Mouse (Mus musculus) midbrain, postnatal 0 days (tissue): ENCODE results near the gene Tspyl1. TPM values are rescaled to one million over a fixed set of nuclear protein-coding genes. Genes with fewer than 3 reads are reported as not detected.
A peak's percentile ranks its signal among the peaks of the same experiment; 100 is the strongest.

ENCODE experiments used
- ATAC-seq: fragments of 200-750 bp; cut with Nextera tagmentation; 2 replicates; pipeline ENCODE4 v1.8.0; 2017; ENCODE audit warnings: moderate number of reproducible peaks, mild to moderate bottlenecking, moderate TSS enrichment, moderate library complexity; ENCODE audit not compliant: low FRiP score
- DNase-seq: peaks from one replicate; pipeline ENCODE4 v3.0.0-alpha.2; 2015; ENCODE audit warnings: low spot score
- H3K27ac ChIP-seq: fragments of 300-500 bp; sonication (generic); 2 replicates; pipeline ENCODE4 v1.5.1; 2014; ENCODE audit warnings: low read depth, mild to moderate bottlenecking, low read length, mixed read lengths
- H3K27me3 ChIP-seq: fragments of 300-500 bp; sonication (generic); 2 replicates; pipeline ENCODE4 v1.6.1; 2014; ENCODE audit warnings: low read length, control low read depth, mixed read lengths; ENCODE audit not compliant: insufficient read depth
- H3K36me3 ChIP-seq: fragments of 300-500 bp; sonication (generic); 2 replicates; pipeline ENCODE4 v1.6.1; 2014; ENCODE audit warnings: low read length, control low read depth, mixed read lengths; ENCODE audit not compliant: insufficient read depth
- H3K4me1 ChIP-seq: fragments of 300-500 bp; sonication (generic); 2 replicates; pipeline ENCODE4 v1.6.1; 2014; ENCODE audit warnings: mild to moderate bottlenecking, control low read depth, antibody characterized with exemption, low read length, mixed read lengths; ENCODE audit not compliant: insufficient read depth
- H3K4me2 ChIP-seq: fragments of 300-500 bp; sonication (generic); 2 replicates; pipeline ENCODE4 v1.6.1; 2014; ENCODE audit warnings: low read depth, mild to moderate bottlenecking, low read length, mixed read lengths; ENCODE audit not compliant: poor library complexity, severe bottlenecking
- H3K4me3 ChIP-seq: fragments of 300-500 bp; sonication (generic); 2 replicates; pipeline ENCODE4 v1.5.1; 2014; ENCODE audit warnings: low read depth, mild to moderate bottlenecking, low read length, moderate library complexity
- H3K9ac ChIP-seq: fragments of 300-500 bp; sonication (generic); replicated peaks from 2 replicates; pipeline ENCODE4 v1.6.1; 2014; ENCODE audit warnings: mild to moderate bottlenecking, low read length, moderate library complexity, mixed read lengths; ENCODE audit not compliant: poor library complexity, severe bottlenecking
- H3K9me3 ChIP-seq: fragments of 300-500 bp; sonication (generic); 2 replicates; pipeline ENCODE4 v1.6.1; 2016; ENCODE audit warnings: low read length, control low read depth
- CTCF ChIP-seq: IDR thresholded peaks from 2 replicates; pipeline ENCODE4 v1.5.1; 2016; ENCODE audit warnings: antibody characterized with exemption, mild to moderate bottlenecking
- WGBS: fragments of 180-500 bp; shearing (Covaris S2); extraction: QIAGEN DNeasy Blood & Tissue Kit; methylation state at CpG from one replicate; pipeline ENCODE4 v1.1.7; 2014; 5-methylcytosine and 5-hydroxymethylcytosine counted together
- polyA plus RNA-seq: library from polyadenylated mRNA; unstranded; fragments of >200 nt; fragmentation: Nextera tagmentation; extraction: Ambion mirVana; gene quantifications from 2 replicates; pipeline ENCODE4 v1.2.1, GENCODE M21; 2015
- total RNA-seq: library from RNA; depleted of rRNA; stranded (reverse); fragments of >200 nt; gene quantifications from 2 replicates; pipeline ENCODE4 v1.2.3, GENCODE M21; 2014

The Tspyl1 gene
- total and polyA plus RNA-seq, 2 experiments from 2014 or later, result 94.2 to 139 TPM

DNA sequence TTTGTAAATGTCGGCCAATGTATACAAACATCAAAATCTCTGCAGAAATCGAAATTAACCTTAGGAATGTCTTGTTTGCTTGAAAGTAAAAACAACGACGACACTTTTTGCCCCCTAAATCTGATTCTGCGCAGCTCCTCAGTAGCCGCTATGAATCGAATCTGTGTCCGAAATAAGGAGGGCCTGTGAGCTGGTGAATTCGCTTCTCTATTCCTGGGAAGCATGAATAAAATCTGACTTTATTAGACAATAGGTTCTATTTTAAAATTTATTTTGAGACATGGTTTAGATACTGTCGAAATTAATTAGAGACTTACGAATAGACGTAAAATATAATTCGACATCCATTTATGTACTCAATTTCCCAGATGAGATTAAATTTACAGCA is 14.9 kb downstream of the Tspyl1 start:
- Histone ChIP-seq H3K27ac (peak overlapping the region; percentile 100), H3K9me3 (no peaks in the 10 kb centered on the region), H3K4me2 (peak overlapping the region; percentile 96), H3K9ac (peak overlapping the region; percentile 74), H3K4me1 (peaks cover 4% of the 10 kb centered on the region; the same call in 1 of the 2 replicates), H3K36me3 (no peaks in the 10 kb centered on the region), H3K27me3 (no peaks in the 10 kb centered on the region), H3K4me3 (peak overlapping the region; percentile 71)
- 3% methylated on average over 13 of the region's 13 CpGs for WGBS
- ATAC-seq (peak; percentile 29), DNase-seq (peak; percentile 23)
- TF ChIP-seq CTCF, result no peak

DNA sequence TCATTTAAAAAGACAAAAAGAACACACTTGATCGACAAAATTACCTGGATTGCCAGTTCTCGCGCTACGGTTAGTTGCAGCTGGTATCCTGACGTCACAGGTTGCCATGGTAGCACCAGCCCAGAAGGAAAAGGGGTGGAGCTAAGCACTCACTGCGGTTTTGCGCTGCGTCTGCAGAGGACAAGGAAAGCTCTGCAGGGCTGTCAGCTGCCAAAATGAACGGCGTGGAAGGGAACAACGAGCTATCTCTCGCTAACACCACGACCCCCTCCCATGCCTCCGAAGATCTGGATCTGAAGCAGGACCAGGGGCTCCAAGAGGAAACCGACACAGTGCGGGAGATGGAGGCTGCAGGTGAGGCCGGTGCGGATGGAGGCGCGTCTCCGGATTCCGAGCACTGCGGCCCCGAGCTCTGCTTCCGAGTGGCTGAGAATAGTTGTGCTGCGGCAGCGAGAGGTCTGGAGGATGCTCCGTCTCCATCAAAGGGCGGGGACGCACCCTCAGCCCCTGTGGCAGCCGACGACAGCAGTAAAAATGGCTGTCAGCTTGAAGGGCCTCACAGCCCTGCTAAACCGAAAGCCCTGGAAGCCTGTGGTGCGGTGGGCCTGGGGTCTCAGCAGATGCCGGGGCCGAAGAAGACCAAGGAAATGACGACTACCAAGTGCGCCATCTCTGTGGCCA is 15.4 kb downstream of the Tspyl1 start, which contains the start of gene Tspyl4:
Tspyl4 (plus strand) TSS at position 144 of the 681 bp plus-strand sequence.
- Histone ChIP-seq H3K9me3 (no peaks in the 10 kb centered on the region), H3K4me2 (peak within 1 kb of the TSS; percentile 96), H3K27ac (peak within 1 kb of the TSS; percentile 100), H3K4me1 (peaks cover 4% of the 10 kb centered on the region; the same call in 1 of the 2 replicates), H3K36me3 (no peaks in the 10 kb centered on the region; the same call in 1 of the 2 replicates), H3K9ac (peak within 1 kb of the TSS; percentile 95), H3K4me3 (peak within 1 kb of the TSS; percentile 71), H3K27me3 (no peaks in the 10 kb centered on the region)
- TF ChIP-seq CTCF, result no peak
- DNase-seq (peak; percentile 99), ATAC-seq (peak; percentile 98)
- WGBS, result under 1% methylated on average over 38 of the region's 38 CpGs

DNA sequence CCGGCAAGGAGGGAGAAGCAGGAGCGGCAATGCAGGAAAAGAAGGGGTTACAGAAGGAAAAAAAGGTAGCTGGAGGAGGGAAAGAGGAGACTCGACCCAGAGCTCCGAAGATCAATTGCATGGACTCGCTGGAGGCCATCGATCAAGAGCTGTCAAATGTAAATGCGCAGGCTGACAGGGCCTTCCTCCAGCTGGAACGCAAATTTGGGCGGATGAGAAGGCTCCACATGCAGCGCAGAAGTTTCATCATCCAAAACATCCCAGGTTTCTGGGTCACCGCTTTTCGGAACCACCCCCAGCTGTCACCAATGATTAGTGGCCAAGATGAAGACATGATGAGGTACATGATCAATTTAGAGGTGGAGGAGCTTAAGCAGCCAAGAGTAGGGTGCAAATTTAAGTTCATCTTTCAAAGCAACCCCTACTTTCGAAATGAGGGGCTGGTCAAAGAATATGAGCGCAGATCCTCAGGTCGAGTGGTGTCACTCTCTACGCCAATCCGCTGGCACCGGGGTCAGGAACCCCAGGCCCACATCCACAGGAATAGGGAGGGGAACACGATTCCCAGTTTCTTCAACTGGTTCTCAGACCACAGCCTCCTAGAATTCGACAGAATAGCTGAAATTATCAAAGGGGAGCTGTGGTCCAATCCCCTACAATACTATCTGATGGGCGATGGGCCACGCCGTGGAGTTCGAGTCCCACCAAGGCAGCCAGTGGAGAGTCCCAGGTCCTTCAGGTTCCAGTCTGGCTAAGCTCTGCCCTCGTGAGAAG is 16.2 kb downstream of the Tspyl1 start:
- Histone ChIP-seq H3K4me2 (peak overlapping the region; percentile 96), H3K4me3 (peak overlapping the region; percentile 71), H3K9ac (peak overlapping the region; percentile 95), H3K27ac (peak overlapping the region; percentile 100), H3K36me3 (peaks cover 4% of the 10 kb centered on the region; the same call in 1 of the 2 replicates), H3K27me3 (no peaks in the 10 kb centered on the region), H3K9me3 (no peaks in the 10 kb centered on the region), H3K4me1 (peaks cover 4% of the 10 kb centered on the region; the same call in 1 of the 2 replicates)
- DNase-seq (no peak), ATAC-seq (peak; percentile 4; the same call in 1 of the 2 replicates)
- TF ChIP-seq CTCF, result no peak
- 40% methylated on average over 25 of the region's 25 CpGs for WGBS

DNA sequence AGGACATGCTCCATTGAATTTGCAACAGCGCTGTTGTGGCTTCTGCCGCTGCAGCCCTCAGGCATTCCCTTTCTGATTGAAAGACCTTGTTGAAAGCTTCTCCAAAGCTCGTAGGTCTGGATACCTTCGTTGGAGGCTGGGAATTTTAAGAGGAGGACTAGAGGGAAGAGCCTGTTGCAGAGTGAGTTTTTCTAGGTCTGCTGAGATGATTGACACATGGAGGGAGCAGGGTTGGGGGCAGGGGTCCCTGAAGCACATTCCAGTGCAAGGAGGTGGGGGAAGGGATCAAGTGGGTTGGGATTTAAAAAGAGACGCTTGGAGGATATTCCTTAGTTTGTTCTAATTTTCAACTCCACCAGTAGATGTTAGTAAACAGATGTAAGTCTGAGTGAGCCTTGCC is 18.4 kb downstream of the Tspyl1 start:
- Histone ChIP-seq H3K27ac (peak overlapping the region; percentile 63; the same call in 1 of the 2 replicates), H3K36me3 (peaks cover 5% of the 10 kb centered on the region; the same call in 1 of the 2 replicates), H3K4me2 (peak overlapping the region; percentile 96), H3K9me3 (no peaks in the 10 kb centered on the region), H3K4me1 (peaks cover 4% of the 10 kb centered on the region; the same call in 1 of the 2 replicates), H3K27me3 (no peaks in the 10 kb centered on the region), H3K4me3 (peak overlapping the region; percentile 71), H3K9ac (peak overlapping the region; percentile 65)
- DNase-seq (no peak), ATAC-seq (no peak)
- WGBS, result 6% methylated on average over 5 of the region's 5 CpGs
- no peak for TF ChIP-seq CTCF

DNA sequence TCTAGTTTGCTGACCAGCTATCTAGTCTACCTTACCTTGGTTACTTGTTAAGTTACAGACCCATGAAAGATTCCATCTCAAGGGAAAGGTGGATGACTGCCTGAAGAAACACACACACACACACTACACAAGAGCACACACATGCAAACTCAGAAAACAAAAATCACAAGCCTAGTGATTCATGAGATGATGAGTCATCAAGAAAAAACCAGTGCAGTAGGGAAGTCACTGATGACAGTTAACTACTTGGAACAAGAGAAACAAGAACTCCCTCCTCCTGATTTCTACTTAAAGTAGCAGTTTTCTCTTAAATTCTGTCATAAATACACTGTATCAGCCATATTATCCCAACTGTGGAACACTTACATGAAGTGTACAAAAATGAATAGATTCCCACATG is 25.1 kb downstream of the Tspyl1 start:
- ATAC-seq, result no peak
- H3K9me3 ChIP-seq, result no peaks in the 10 kb centered on the region

More for the DNA sequence above, 25.1 kb downstream of the Tspyl1 start:
- Histone ChIP-seq H3K4me3 (no peak overlapping the region), H3K27ac (no peak overlapping the region), H3K9ac (no peak overlapping the region), H3K36me3 (peaks cover 5% of the 10 kb centered on the region; the same call in 1 of the 2 replicates), H3K27me3 (no peaks in the 10 kb centered on the region), H3K4me1 (no peaks in the 10 kb centered on the region), H3K4me2 (no peak overlapping the region)
- TF ChIP-seq CTCF, result no peak
- no peak for DNase-seq
